Comparison of ENCODE assay signal across 9 mouse cellular contexts in genomic region chr8:115357663-115358335, GRCm38 (mm10).
A peak's percentile ranks its signal among the peaks of the same experiment; 100 is the strongest.
DNase-seq lines count a peak whose midpoint lies in the region; ATAC-seq and TF ChIP-seq lines count a peak whose summit lies in the region.
"Had no signal": no experiment of that assay in that cellular context is flagged by ENCODE, and none has a peak within 500 bp of the region (broad histone marks: within the 10 kb centered on the region; RNA-seq: fewer than 3 reads in every experiment).

No protein-coding gene starts in this region.

- no peak for TF ChIP-seq CTCF in brain, embryonic 14.5 days (IDR thresholded peaks at IDR 0.05; ENCODE audit: borderline replicate concordance, extremely low read depth, insufficient read depth, insufficient read length)
- TF ChIP-seq CTCF in forebrain, postnatal 0 days (IDR thresholded peaks at IDR 0.05; ENCODE audit: low read depth), result no peak

- DNase-seq in Muller cell, postnatal 12 days (ENCODE audit: inconsistent ontology term), result peak; percentile 35
- peak; percentile 74 for DNase-seq in brain, embryonic 14.5 days (ENCODE audit: low read depth)
- no peak for DNase-seq in forebrain, postnatal 0 days
- peak; percentile 14 to 27 for DNase-seq in kidney, postnatal 36 days
- no peak for DNase-seq in spleen, postnatal 4 days (ENCODE audit: low spot score in 2 of 2)
- DNase-seq in B cell, adult 2 months, result no peak
- DNase-seq in adrenal gland, adult 8-10 months, result no peak
- no peak for DNase-seq in right cerebral cortex, postnatal 25 days

- no peak overlapping the region for H3K27ac ChIP-seq in forebrain, postnatal 0 days (ENCODE audit: low read depth, low read length)

- H3K9me3 ChIP-seq in forebrain, postnatal 0 days (ENCODE audit: low read length), result 0 out of 2 replicates have a peak, but pooled peaks cover 4% of the 10 kb centered on the region

- peak overlapping the region; percentile 21 for H3K4me2 ChIP-seq in forebrain, postnatal 0 days (ENCODE audit: low read depth)

- TF ChIP-seq POLR2A in brain, embryonic 14.5 days (IDR thresholded peaks at IDR 0.05; ENCODE audit: borderline replicate concordance, extremely low read depth, insufficient read depth, insufficient read length, poor library complexity, severe bottlenecking), result no peak

- WGBS in forebrain, postnatal 0 days, result 17% methylated on average over 16 of the region's 16 CpGs

- H3K27me3 ChIP-seq in forebrain, postnatal 0 days (ENCODE audit: insufficient read depth, low read length), result no peaks in the 10 kb centered on the region
- H3K27me3 ChIP-seq: megakaryocyte, embryonic 14.5 days had no signal

- ATAC-seq in forebrain, postnatal 0 days, result no peak

- no peaks in the 10 kb centered on the region for H3K4me1 ChIP-seq in forebrain, postnatal 0 days (ENCODE audit: insufficient read depth)
- H3K4me1 ChIP-seq: megakaryocyte, embryonic 14.5 days had no signal

- H3K9ac ChIP-seq in forebrain, postnatal 0 days, result no peak overlapping the region

- H3K4me3 ChIP-seq in forebrain, postnatal 0 days (ENCODE audit: low read depth, low read length), result no peak overlapping the region
- H3K4me3 ChIP-seq: megakaryocyte, embryonic 14.5 days had no signal

- no peaks in the 10 kb centered on the region for H3K36me3 ChIP-seq in forebrain, postnatal 0 days (ENCODE audit: insufficient read depth)

Comparison
In these comparisons a context has a peak if more than half of its experiments do, and no peak if none do; other contexts are left out.
1. DNase-seq: peak in Muller cell, postnatal 12 days (single experiment), brain, embryonic 14.5 days (single experiment) and kidney, postnatal 36 days (2 of 2); none in forebrain, postnatal 0 days (single experiment), spleen, postnatal 4 days (0 of 2), B cell, adult 2 months (0 of 2), adrenal gland, adult 8-10 months (single experiment) and right cerebral cortex, postnatal 25 days (single experiment).